Mouse (Mus musculus): ENCODE measurements around the gene Dnaja3.

DNA sequence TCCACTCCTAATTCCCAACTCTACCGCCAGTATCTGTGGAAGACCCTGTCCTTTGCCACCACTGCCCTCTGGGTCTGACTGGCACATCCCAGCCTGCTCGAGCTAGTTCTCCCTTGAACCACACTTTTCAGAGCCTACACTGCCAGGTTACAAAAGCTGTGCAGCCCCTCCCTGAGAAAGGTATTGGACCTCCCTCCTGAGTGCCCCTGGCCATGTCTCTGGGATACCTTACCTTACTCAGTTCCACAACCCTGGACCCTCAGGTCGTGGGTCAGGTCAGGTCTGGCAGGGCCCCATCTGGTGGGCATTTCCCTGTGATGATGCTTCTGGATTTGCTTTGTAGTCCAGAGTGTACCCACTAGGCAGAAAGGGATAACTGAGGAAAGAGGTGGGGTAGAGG lies 40.2 kb upstream of the Dnaja3 start:
- no peak for TF ChIP-seq POLR2A (IDR thresholded peaks at IDR 0.05; ENCODE audit: low read depth, low read length)
- no peak for TF ChIP-seq CTCF (conservative IDR thresholded peaks at IDR 0.05; ENCODE audit: insufficient read depth, insufficient read length, low read depth, low read length)

All from kidney, adult 2 months (tissue).